Mouse (Mus musculus) WW6 (cell line): ENCODE measurements around the gene Arhgap30.

ENCODE experiments used
- DNase-seq: peaks from one replicate; pipeline ENCODE4 v3.0.0-alpha.2; 2013; ENCODE audit warnings: low read depth, low spot score

Arhgap30 gene

DNA sequence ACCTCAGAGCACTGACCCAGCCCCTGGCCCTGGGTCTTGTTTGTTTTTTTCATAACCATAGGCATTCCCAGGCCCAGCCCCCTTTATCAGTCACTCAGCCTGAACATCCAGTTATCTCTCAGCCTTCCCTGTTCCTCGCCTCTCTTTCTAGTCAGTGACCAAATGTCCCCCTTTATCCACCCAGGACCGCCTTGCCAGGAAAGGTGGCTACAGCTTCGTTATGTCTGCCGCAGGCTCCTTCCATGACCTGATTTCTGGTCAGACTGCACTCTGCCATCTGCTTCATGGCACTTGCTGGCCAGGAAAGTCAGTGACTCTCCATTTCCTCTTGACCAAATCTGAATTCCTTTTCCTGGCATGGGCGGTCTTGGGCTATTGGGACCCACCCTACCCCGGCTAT, 10.5 kb upstream of the Arhgap30 start:
- DNase-seq, result no peak

DNA sequence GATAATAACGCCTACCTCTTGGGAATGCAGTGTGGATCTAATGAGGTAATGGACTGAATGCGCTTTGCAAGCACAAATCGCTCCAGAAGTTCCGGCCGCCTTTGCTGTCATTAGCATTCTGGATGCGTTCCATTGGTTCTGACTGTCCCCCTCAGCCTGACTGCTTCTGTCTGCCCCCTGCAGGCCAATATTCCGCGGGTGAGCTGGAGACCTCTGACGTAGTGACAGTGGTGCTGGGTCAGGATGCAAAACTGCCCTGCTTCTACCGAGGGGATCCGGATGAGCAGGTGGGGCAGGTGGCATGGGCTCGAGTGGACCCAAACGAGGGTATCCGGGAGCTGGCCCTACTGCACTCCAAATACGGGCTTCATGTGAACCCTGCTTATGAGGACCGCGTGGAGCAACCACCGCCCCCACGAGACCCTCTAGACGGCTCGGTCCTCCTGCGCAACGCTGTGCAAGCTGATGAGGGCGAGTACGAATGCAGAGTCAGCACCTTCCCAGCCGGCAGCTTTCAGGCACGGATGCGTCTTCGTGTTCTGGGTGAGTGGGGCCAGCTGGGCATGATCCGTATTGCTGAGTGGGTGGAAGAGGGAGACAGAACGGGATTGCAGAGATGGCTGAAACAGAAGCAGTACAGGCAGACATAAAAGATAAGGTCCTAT, 8.7 kb upstream of the Arhgap30 start:
- DNase-seq, result peak; percentile 72

DNA sequence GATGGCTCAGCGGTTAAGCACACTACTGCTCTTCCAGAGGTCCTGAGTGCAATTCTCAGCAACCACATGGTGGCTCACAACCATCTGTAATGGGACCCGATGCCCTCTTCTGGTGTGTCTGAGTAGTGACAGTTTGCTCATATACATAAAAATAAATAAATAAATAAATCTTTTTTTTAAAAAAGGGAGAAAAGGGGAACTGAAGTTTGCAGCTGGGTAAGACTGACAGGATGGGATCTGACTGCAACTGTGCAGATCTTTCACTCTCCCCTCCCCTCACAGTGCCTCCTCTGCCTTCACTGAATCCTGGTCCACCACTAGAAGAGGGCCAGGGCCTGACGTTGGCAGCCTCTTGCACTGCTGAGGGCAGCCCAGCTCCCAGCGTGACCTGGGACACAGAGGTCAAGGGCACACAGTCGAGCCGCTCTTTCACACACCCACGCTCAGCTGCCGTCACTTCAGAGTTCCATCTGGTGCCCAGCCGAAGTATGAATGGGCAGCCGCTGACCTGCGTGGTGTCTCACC, 6.6 kb upstream of the Arhgap30 start:
- no peak for DNase-seq

- DNase-seq, result no peak
Observed at GRCm38 (mm10) chr1:171384361-171384760, 4.4 kb upstream of the Arhgap30 start.

- no peak for DNase-seq
Observed at GRCm38 (mm10) chr1:171385171-171385570, 3.6 kb upstream of the Arhgap30 start.

- DNase-seq, result no peak
Observed at GRCm38 (mm10) chr1:171387099-171387498, 1.7 kb upstream of the Arhgap30 start.

GRCm38 (mm10) chr1:171390101-171390500, 1.3 kb downstream of the Arhgap30 start:
- no peak for DNase-seq

DNA sequence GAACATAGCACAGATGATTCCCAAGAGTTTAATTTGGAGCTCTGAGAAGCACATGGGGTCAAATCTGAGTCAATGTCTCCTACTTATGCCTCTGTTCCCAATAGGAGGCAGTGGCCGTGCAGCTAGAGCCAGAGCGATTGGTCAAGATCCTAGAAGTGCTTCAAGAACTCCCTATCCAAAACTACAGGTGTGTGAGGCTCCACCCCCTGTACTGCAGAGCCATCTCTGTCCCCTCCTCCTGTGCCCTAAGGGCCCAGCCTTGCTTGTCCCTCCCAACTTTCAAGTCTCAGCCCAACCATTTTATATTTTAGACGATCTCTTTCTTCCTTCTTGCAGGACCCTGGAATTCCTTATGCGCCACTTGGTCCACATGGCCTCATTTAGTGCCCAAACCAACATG, 13.1 kb downstream of the Arhgap30 start:
- no peak for DNase-seq

GRCm38 (mm10) chr1:171402991-171403390, 14.2 kb downstream of the Arhgap30 start:
- no peak for DNase-seq

DNA sequence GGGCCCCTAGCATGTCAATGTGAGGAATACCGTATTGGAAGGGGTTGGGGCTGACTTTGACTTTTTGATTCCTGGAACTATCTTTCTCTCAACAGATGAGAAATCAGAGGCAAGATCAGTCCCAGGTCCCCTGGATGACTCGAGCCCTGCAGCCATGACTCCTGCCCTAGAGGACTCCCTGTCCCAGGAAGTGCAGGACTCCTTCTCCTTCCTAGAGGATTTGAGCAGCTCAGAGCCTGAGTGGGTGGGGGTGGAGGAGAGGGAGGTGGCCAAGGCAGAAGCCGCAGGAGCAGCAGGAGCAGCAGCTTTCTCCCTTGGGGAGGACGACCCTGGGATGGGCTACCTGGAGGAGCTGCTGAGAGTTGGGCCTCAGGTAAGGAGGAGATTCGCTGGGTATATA, 18.5 kb downstream of the Arhgap30 start:
- DNase-seq, result no peak

DNA sequence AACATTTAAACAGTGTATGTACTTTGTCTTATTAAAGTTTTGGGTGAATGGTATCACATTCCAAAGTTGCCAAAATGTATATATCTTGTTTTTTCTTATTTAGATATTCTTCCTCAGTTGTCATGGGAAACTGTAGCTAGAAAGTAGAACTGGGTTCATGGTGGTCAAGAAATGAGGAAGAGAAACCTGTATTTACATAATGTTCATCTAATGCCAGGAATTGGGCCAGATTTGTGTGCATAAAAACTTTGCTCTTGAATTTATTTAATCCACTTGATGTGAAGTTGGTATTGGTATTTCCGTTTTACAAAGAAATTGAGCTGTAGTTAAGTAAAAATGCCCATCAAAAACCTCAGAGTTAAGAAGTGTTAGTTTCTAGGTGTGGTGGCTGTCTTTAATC, 21.5 kb downstream of the Arhgap30 start:
- no peak for DNase-seq

GRCm38 (mm10) chr1:171410947-171411484, 22.3 kb downstream of the Arhgap30 start, which contains the start of gene Usf1:
Usf1 (plus strand) TSS chr1:171411313.
- DNase-seq, result peak; percentile 83

- no peak for DNase-seq
Observed at GRCm38 (mm10) chr1:171411492-171411941, 22.8 kb downstream of the Arhgap30 start.

GRCm38 (mm10) chr1:171412001-171412441, 23.3 kb downstream of the Arhgap30 start:
- no peak for DNase-seq

- no peak for DNase-seq
Observed at GRCm38 (mm10) chr1:171412446-171412845, 23.7 kb downstream of the Arhgap30 start.

GRCm38 (mm10) chr1:171413608-171414007, 24.9 kb downstream of the Arhgap30 start:
- DNase-seq, result no peak

GRCm38 (mm10) chr1:171418660-171419059, 29.9 kb downstream of the Arhgap30 start, which contains the start of gene Tstd1:
Tstd1 (plus strand) TSS chr1:171418872.
- DNase-seq, result no peak

DNA sequence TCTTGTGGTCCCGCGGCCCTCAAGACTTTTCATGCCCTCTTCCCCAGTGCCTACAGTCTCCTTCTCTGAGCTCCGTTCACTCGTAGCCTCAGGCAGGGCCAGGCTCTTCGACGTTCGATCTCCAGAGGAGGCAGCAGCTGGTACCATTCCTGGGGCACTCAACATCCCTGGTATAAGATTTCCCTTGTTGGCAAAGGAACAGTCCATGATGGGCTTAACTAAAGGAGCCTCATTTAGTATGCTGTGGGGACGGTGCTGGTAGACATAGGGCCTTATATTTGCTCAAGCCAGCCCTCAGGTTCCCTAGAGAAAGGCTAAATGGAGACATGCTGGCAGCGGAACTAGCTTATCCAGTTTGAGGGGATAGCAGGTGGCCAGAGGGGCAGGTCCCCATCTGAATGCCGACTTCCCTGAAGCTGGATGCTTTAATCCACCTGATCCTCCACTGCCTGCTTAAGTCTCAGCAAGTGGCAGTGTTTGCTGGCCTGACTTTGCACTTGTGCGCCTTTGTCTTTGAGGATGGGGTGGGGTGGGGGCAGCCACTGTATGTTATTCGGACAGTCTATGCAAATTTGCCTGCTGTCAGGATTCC, 30.6 kb downstream of the Arhgap30 start:
- DNase-seq, result no peak

GRCm38 (mm10) chr1:171419905-171420304, 31.2 kb downstream of the Arhgap30 start:
- DNase-seq, result no peak

- DNase-seq, result no peak
Observed at GRCm38 (mm10) chr1:171422504-171423095, 33.8 kb downstream of the Arhgap30 start.

GRCm38 (mm10) chr1:171424638-171425037, 35.9 kb downstream of the Arhgap30 start:
- DNase-seq, result no peak

DNA sequence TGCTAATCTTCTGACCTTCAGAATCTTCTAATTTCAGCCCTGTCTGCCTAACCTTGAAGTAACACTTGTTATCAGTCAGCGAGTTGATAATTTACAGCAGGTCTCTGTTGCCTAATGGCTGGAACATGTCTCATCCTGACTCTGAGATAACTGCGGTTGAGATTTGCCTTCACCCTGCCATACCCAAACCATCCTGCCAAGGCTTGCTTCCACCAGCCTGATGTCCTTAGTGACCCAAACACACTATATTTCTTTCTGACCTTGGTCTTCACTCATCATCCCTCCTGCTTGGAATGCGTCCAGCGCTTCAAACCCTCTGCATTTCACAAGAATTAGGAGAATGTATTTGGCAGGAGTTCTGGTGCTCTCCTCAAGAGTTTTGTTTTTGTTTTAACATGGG, 36.4 kb downstream of the Arhgap30 start:
- no peak for DNase-seq
